Mouse (Mus musculus) stomach, postnatal 0 days (tissue): ENCODE data around the gene Nell2.

ENCODE experiments used
- CTCF ChIP-seq: IDR thresholded peaks from 2 replicates; pipeline ENCODE4 v1.5.1; 2016; ENCODE audit warnings: antibody characterized with exemption, low read depth, mild to moderate bottlenecking, moderate library complexity
- EP300 ChIP-seq: optimal IDR thresholded peaks from 2 replicates; pipeline ENCODE3; 2016; ENCODE audit warnings: antibody characterized with exemption

DNA sequence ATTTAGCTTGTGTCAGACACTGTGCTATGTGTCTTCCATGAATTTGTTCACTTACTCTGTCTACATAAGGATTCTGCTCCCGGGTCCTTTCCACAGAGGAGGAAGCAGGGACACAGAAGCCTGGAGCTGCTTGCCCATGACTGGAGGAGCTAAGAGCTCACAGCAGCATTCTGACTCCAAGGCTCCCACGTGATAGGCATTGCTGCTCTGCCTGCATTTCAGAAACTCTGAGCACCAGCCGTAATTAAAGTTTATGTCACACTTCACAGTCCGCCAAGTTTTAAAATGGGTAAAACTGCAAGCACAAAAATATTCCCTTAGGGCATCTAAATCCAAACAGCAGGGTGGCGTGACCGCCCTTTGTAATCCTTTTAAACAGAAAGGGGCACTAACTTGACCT, 243.2 kb downstream of the Nell2 start:
- TF ChIP-seq CTCF (no peak), EP300 (no peak)
